Mouse (Mus musculus): ENCODE results near the gene Tnip2. TPM values are rescaled to one million over a fixed set of nuclear protein-coding genes. Genes with fewer than 3 reads are reported as not detected.

Tnip2 gene
- polyA plus RNA-seq, 1 experiment from 2014 or later: 15.8 TPM

DNA sequence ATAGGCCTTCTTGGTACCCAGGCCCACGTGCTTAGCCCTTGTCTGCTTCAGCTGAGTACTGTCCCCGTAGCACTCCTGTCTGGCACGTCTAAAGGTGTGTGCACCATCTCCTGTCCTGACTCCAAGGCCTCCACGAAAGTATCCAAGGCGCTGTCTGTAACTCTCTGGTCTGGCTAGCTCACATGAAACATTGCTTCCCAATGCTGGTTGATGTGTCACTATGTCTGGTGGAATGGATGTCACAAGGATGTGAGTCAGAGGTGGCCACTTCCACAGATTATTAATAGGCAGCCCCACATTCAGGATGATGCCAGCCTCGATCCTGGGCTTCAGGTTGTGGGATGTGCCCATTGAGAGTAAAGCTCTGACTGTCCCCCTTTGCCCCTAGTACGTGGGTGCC is 22.0 kb upstream of the Tnip2 start:
- 83% methylated on average over 7 of the region's 7 CpGs for WGBS
- Histone ChIP-seq H3K9me3 (replicated peaks) (no peaks in the 10 kb centered on the region), H3K36me3 (no peaks in the 10 kb centered on the region), H3K4me1 (replicated peaks) (peaks cover 15% of the 10 kb centered on the region), H3K4me2 (no peak overlapping the region), H3K27me3 (replicated peaks) (peaks cover 4% of the 10 kb centered on the region; the same call in 1 of the 2 replicates), H3K4me3 (no peak overlapping the region), H3K9ac (no peak overlapping the region), H3K27ac (ENCODE audit: poor library complexity, severe bottlenecking) (no peak overlapping the region)
- no peak for ATAC-seq (ENCODE audit: insufficient number of reproducible peaks, low FRiP score)

- no peak overlapping the region for H3K4me3 ChIP-seq
- no peak for ATAC-seq (ENCODE audit: insufficient number of reproducible peaks, low FRiP score)
- H3K27ac ChIP-seq (ENCODE audit: poor library complexity, severe bottlenecking): no peak overlapping the region
- peaks cover 15% of the 10 kb centered on the region for H3K4me1 ChIP-seq (replicated peaks)
- WGBS: 75% methylated on average over 5 of the region's 5 CpGs
- H3K9ac ChIP-seq: no peak overlapping the region
- H3K36me3 ChIP-seq: no peaks in the 10 kb centered on the region
- no peak overlapping the region for H3K4me2 ChIP-seq
- no peaks in the 10 kb centered on the region for H3K27me3 ChIP-seq (replicated peaks)
- H3K9me3 ChIP-seq (replicated peaks): no peaks in the 10 kb centered on the region
Measured at GRCm38 (mm10) chr5:34534776-34535581, 21.2 kb upstream of the Tnip2 start.

DNA sequence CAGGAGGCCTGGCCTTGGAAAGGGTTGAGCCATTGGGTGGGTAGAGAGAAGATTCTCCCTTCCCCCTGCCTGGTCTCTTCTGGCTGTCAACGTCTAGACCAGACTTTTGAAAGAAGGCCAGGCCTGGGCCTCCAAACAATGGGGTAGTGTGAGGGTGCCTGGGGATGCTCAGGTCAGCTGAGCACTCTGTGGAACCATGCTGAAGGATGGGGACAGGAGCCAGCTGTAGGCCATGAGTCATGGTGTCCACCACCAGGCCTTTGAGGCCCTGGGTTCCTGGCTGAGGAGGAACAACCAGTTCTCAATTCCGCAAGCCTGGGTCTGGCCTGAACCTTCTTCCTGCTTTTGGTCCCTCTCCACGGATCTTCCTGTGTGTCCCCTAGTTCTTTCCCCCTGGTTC is 20.0 kb upstream of the Tnip2 start:
- no peaks in the 10 kb centered on the region for H3K27me3 ChIP-seq (replicated peaks)
- no peaks in the 10 kb centered on the region for H3K36me3 ChIP-seq
- H3K27ac ChIP-seq (ENCODE audit: poor library complexity, severe bottlenecking): no peak overlapping the region
- no peak overlapping the region for H3K9ac ChIP-seq
- WGBS: 45% methylated on average over 3 of the region's 3 CpGs
- H3K9me3 ChIP-seq (replicated peaks): no peaks in the 10 kb centered on the region
- H3K4me1 ChIP-seq (replicated peaks): peaks cover 15% of the 10 kb centered on the region
- H3K4me2 ChIP-seq: no peak overlapping the region
- H3K4me3 ChIP-seq: no peak overlapping the region
- peak; percentile 34; the same call in 1 of the 2 replicates for ATAC-seq (ENCODE audit: insufficient number of reproducible peaks, low FRiP score)

DNA sequence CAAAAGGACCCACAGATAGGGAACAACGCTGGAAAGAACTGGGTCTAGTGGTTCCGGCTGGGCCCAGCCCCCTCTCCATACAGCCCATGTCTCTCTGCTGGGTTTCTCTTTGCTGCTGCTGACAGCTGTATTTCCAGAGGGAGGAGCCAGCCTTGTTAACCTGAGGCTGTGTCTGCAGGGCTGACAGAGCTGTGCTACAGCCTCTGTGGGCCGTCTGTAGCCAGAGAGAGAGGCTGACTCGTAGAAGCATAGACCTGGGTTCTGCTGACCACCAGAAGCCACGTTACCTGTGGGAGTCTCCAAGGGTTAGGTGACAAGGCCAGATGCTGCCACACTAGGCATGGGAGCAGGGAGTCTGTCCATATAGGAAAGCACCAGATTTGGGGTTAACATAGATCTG is 19.3 kb upstream of the Tnip2 start:
- no peak overlapping the region for H3K9ac ChIP-seq
- H3K4me1 ChIP-seq (replicated peaks): peaks cover 15% of the 10 kb centered on the region
- H3K27ac ChIP-seq (ENCODE audit: poor library complexity, severe bottlenecking): no peak overlapping the region
- H3K36me3 ChIP-seq: no peaks in the 10 kb centered on the region
- no peak overlapping the region for H3K4me3 ChIP-seq
- no peak overlapping the region for H3K4me2 ChIP-seq
- no peaks in the 10 kb centered on the region for H3K9me3 ChIP-seq (replicated peaks)
- ATAC-seq (ENCODE audit: insufficient number of reproducible peaks, low FRiP score): no peak
- 59% methylated on average over 5 of the region's 5 CpGs for WGBS
- H3K27me3 ChIP-seq (replicated peaks): no peaks in the 10 kb centered on the region

GRCm38 (mm10) chr5:34530687-34531086 is 16.9 kb upstream of the Tnip2 start:
- 47% methylated on average over 4 of the region's 4 CpGs for WGBS
- H3K36me3 ChIP-seq: no peaks in the 10 kb centered on the region
- no peaks in the 10 kb centered on the region for H3K9me3 ChIP-seq (replicated peaks)
- no peak overlapping the region for H3K4me3 ChIP-seq
- peaks cover 26% of the 10 kb centered on the region for H3K4me1 ChIP-seq (replicated peaks)
- no peak for ATAC-seq (ENCODE audit: insufficient number of reproducible peaks, low FRiP score)
- no peak overlapping the region for H3K27ac ChIP-seq (ENCODE audit: poor library complexity, severe bottlenecking)
- H3K9ac ChIP-seq: no peak overlapping the region
- no peaks in the 10 kb centered on the region for H3K27me3 ChIP-seq (replicated peaks)
- no peak overlapping the region for H3K4me2 ChIP-seq

DNA sequence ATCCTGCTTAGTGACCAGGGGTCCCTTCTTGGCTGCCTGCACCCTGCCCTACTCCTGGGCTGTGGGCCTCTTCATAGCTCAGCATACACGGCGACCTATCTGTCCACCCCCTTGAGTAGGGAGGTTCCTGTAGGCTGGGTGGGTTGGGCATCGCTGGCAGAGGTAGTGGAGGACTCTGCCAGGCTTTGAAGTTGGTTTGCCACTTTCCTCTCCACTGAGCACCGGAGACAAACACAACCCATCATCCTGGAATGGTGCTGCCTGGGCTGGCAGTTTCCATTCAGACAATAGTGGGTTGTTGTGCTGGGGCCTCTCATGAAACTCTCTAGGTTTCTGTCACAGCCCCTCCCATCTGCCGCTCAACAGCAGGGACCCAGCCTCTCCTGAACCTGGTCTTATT is 16.3 kb upstream of the Tnip2 start:
- H3K9ac ChIP-seq: no peak overlapping the region
- no peak overlapping the region for H3K27ac ChIP-seq (ENCODE audit: poor library complexity, severe bottlenecking)
- no peaks in the 10 kb centered on the region for H3K36me3 ChIP-seq
- no peak for ATAC-seq (ENCODE audit: insufficient number of reproducible peaks, low FRiP score)
- WGBS: 62% methylated on average over 5 of the region's 5 CpGs
- peaks cover 26% of the 10 kb centered on the region for H3K4me1 ChIP-seq (replicated peaks)
- H3K27me3 ChIP-seq (replicated peaks): no peaks in the 10 kb centered on the region
- H3K9me3 ChIP-seq (replicated peaks): no peaks in the 10 kb centered on the region
- no peak overlapping the region for H3K4me2 ChIP-seq
- H3K4me3 ChIP-seq: no peak overlapping the region

- Histone ChIP-seq H3K27ac (ENCODE audit: poor library complexity, severe bottlenecking) (no peak overlapping the region), H3K27me3 (replicated peaks) (no peaks in the 10 kb centered on the region), H3K4me2 (no peak overlapping the region), H3K9me3 (replicated peaks) (no peaks in the 10 kb centered on the region), H3K9ac (no peak overlapping the region), H3K36me3 (no peaks in the 10 kb centered on the region), H3K4me1 (replicated peaks) (peaks cover 21% of the 10 kb centered on the region), H3K4me3 (no peak overlapping the region)
- ATAC-seq (ENCODE audit: insufficient number of reproducible peaks, low FRiP score): no peak
- 82% methylated on average over 5 of the region's 5 CpGs for WGBS
Measured at GRCm38 (mm10) chr5:34528724-34529123, 14.9 kb upstream of the Tnip2 start.

- H3K9ac ChIP-seq: no peak overlapping the region
- no peak for ATAC-seq (ENCODE audit: insufficient number of reproducible peaks, low FRiP score)
- H3K4me3 ChIP-seq: no peak overlapping the region
- H3K4me1 ChIP-seq (replicated peaks): peaks cover 11% of the 10 kb centered on the region
- H3K9me3 ChIP-seq (replicated peaks): no peaks in the 10 kb centered on the region
- H3K27me3 ChIP-seq (replicated peaks): no peaks in the 10 kb centered on the region
- H3K36me3 ChIP-seq: no peaks in the 10 kb centered on the region
- H3K27ac ChIP-seq (ENCODE audit: poor library complexity, severe bottlenecking): no peak overlapping the region
- H3K4me2 ChIP-seq: no peak overlapping the region
- 86% methylated on average over 2 of the region's 2 CpGs for WGBS
Measured at GRCm38 (mm10) chr5:34527352-34527751, 13.6 kb upstream of the Tnip2 start.

GRCm38 (mm10) chr5:34526477-34526775 is 12.6 kb upstream of the Tnip2 start:
- no peak for ATAC-seq (ENCODE audit: insufficient number of reproducible peaks, low FRiP score)
- 39% methylated on average over 5 of the region's 5 CpGs for WGBS
- Histone ChIP-seq H3K9me3 (replicated peaks) (no peaks in the 10 kb centered on the region), H3K27me3 (replicated peaks) (no peaks in the 10 kb centered on the region), H3K4me3 (peak overlapping the region; percentile 62), H3K9ac (0 out of 2 replicates have a peak overlapping the region, but pooled peaks have one; percentile 76), H3K36me3 (no peaks in the 10 kb centered on the region), H3K27ac (ENCODE audit: poor library complexity, severe bottlenecking) (no peak overlapping the region), H3K4me1 (replicated peaks) (peaks cover 15% of the 10 kb centered on the region), H3K4me2 (peak overlapping the region; percentile 82)

- WGBS: 2% methylated on average over 38 of the region's 38 CpGs
- no peaks in the 10 kb centered on the region for H3K27me3 ChIP-seq (replicated peaks)
- peak within 1 kb of the TSS; percentile 62 for H3K4me3 ChIP-seq
- H3K9me3 ChIP-seq (replicated peaks): no peaks in the 10 kb centered on the region
- no peaks in the 10 kb centered on the region for H3K36me3 ChIP-seq
- peaks cover 21% of the 10 kb centered on the region for H3K4me1 ChIP-seq (replicated peaks)
- H3K9ac ChIP-seq: peak within 1 kb of the TSS; percentile 76
- peak; percentile 96 for ATAC-seq (ENCODE audit: insufficient number of reproducible peaks, low FRiP score)
- peak within 1 kb of the TSS; percentile 82 for H3K4me2 ChIP-seq
- peak within 1 kb of the TSS; percentile 22; the same call in 1 of the 2 replicates for H3K27ac ChIP-seq (ENCODE audit: poor library complexity, severe bottlenecking)
Measured at GRCm38 (mm10) chr5:34525663-34526476, 12.1 kb upstream of the Tnip2 start, which contains the start of gene Sh3bp2. Gene Sh3bp2, plus strand, starts transcription at chr5:34525838.

- H3K27ac ChIP-seq (ENCODE audit: poor library complexity, severe bottlenecking): no peak overlapping the region
- H3K27me3 ChIP-seq (replicated peaks): no peaks in the 10 kb centered on the region
- H3K4me3 ChIP-seq: no peak overlapping the region
- H3K4me2 ChIP-seq: no peak overlapping the region
- no peak overlapping the region for H3K9ac ChIP-seq
- no peaks in the 10 kb centered on the region for H3K36me3 ChIP-seq
- peaks cover 27% of the 10 kb centered on the region for H3K4me1 ChIP-seq (replicated peaks)
- H3K9me3 ChIP-seq (replicated peaks): no peaks in the 10 kb centered on the region
- ATAC-seq (ENCODE audit: insufficient number of reproducible peaks, low FRiP score): no peak
Measured at GRCm38 (mm10) chr5:34524511-34524910, 10.7 kb upstream of the Tnip2 start.
